In the genomic region with DNA sequence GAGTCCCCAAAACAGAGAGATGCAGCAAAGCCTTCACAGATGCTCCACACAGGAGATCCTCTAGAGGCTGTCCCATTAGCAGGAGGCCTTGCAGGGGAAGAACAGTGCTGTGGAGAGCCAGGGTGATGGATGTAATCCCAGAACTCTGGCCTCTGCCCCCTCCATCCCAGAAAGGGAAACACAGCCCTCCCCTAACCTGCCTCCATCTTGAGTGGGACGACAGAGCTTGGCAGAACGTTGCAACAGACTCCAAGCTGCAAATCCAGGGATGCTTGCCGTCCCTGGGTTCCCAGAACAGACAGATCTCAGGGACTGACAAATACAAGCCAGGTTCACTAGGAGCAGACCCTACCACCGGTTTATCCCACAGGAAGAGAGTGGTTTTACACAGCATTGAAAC, we compare ENCODE assay signal across 10 mouse cellular contexts. TPM values are rescaled to one million over a fixed set of nuclear protein-coding genes. Genes with fewer than 3 reads are reported as not detected.
A peak's percentile ranks its signal among the peaks of the same experiment; 100 is the strongest.
DNase-seq lines count a peak whose midpoint lies in the region; ATAC-seq and TF ChIP-seq lines count a peak whose summit lies in the region.
"Had no signal": no experiment of that assay in that cellular context is flagged by ENCODE, and none has a peak within 500 bp of the region (broad histone marks: within the 10 kb centered on the region; RNA-seq: fewer than 3 reads in every experiment).

No protein-coding gene starts in this region.

- peaks cover 13% of the 10 kb centered on the region for H3K4me1 ChIP-seq in kidney, embryonic 16.5 days (ENCODE audit: insufficient read depth, low read length)
- H3K4me1 ChIP-seq in erythroblast, embryonic 14.5 days (ENCODE audit: control insufficient read depth): peaks cover 68% of the 10 kb centered on the region
- peaks cover 31% of the 10 kb centered on the region for H3K4me1 ChIP-seq in liver, postnatal 0 days (ENCODE audit: insufficient read depth)

- H3K36me3 ChIP-seq in kidney, embryonic 16.5 days (ENCODE audit: insufficient read depth, low read length): no peaks in the 10 kb centered on the region
- no peaks in the 10 kb centered on the region for H3K36me3 ChIP-seq in erythroblast, embryonic 14.5 days (ENCODE audit: control insufficient read depth)
- H3K36me3 ChIP-seq in liver, postnatal 0 days (replicated peaks; ENCODE audit: insufficient read depth, low read length): no peaks in the 10 kb centered on the region

- H3K9ac ChIP-seq in kidney, embryonic 16.5 days (replicated peaks; ENCODE audit: low read length): no peak overlapping the region
- H3K9ac ChIP-seq in liver, postnatal 0 days (replicated peaks): peak overlapping the region; percentile 13; the same call in 1 of the 2 replicates

- WGBS in kidney, embryonic 16.5 days: 33% methylated on average over 4 of the region's 4 CpGs
- 46% methylated on average over 4 of the region's 4 CpGs for WGBS in liver, postnatal 0 days (ENCODE audit: insufficient replicate concordance)

- H3K9me3 ChIP-seq in kidney, embryonic 16.5 days (ENCODE audit: low read length): no peaks in the 10 kb centered on the region
- H3K9me3 ChIP-seq in erythroblast, embryonic 14.5 days (ENCODE audit: control insufficient read depth, low read length): no peaks in the 10 kb centered on the region
- no peaks in the 10 kb centered on the region for H3K9me3 ChIP-seq in liver, postnatal 0 days (ENCODE audit: low read length)

- peak overlapping the region; percentile 51 for H3K4me3 ChIP-seq in gastrocnemius, adult 2 months
- H3K4me3 ChIP-seq in kidney, embryonic 16.5 days (ENCODE audit: low read length): no peak overlapping the region
- H3K4me3 ChIP-seq in erythroblast, embryonic 14.5 days (replicated peaks): peak overlapping the region; percentile 46
- no peak overlapping the region for H3K4me3 ChIP-seq in liver, postnatal 0 days (ENCODE audit: low read depth, low read length)

- no peak for TF ChIP-seq CTCF in gastrocnemius, adult 2 months (IDR thresholded peaks at IDR 0.05)
- no peak for TF ChIP-seq CTCF in liver, postnatal 0 days (IDR thresholded peaks at IDR 0.05; ENCODE audit: low read depth)

- ATAC-seq in kidney, embryonic 16.5 days (ENCODE audit: low FRiP score, low TSS enrichment): no peak
- ATAC-seq in liver, postnatal 0 days: no peak; the same call in 1 of the 2 replicates

- intact Hi-C loops in gastrocnemius, adult 2 months (cut with DNase I): loop anchor here (5.0 to 10.0 kb wide), 3 partner anchors 98 to 201 kb away; partner anchors contain the start of genes Dnajb4 and Fubp1

- H3K4me2 ChIP-seq in kidney, embryonic 16.5 days (replicated peaks; ENCODE audit: low read depth, low read length): no peak overlapping the region
- peak overlapping the region; percentile 62 for H3K4me2 ChIP-seq in liver, postnatal 0 days (ENCODE audit: low read depth, low read length)

- peak overlapping the region; percentile 81 for H3K27ac ChIP-seq in gastrocnemius, adult 2 months
- H3K27ac ChIP-seq in kidney, embryonic 16.5 days (ENCODE audit: low read length): peak overlapping the region; percentile 35; the same call in 1 of the 2 replicates
- H3K27ac ChIP-seq in liver, postnatal 0 days (ENCODE audit: low read depth): peak overlapping the region; percentile 74

- no peak for TF ChIP-seq EP300 in liver, postnatal 0 days (IDR thresholded peaks at IDR 0.05; ENCODE audit: low read depth)

- H3K27me3 ChIP-seq in kidney, embryonic 16.5 days (ENCODE audit: insufficient read depth, low read length): no peaks in the 10 kb centered on the region
- H3K27me3 ChIP-seq in erythroblast, embryonic 14.5 days (ENCODE audit: control insufficient read depth): peaks cover 18% of the 10 kb centered on the region
- H3K27me3 ChIP-seq in liver, postnatal 0 days (ENCODE audit: insufficient read depth, low read length): no peaks in the 10 kb centered on the region

- DNase-seq in gastrocnemius, adult 2 months: peak; percentile 46
- no peak for DNase-seq in gastrocnemius, postnatal 25 days
- DNase-seq in kidney, postnatal 36 days: no peak
- no peak for DNase-seq in liver, postnatal 0 days
- DNase-seq in right cerebral cortex, postnatal 25 days: no peak
- DNase-seq in layer of hippocampus, adult 9-10 months (ENCODE audit: low spot score): no peak
- DNase-seq: cerebellum, adult 18-20 months; thymus, postnatal 14 days had no signal

RNA-seq across cellular contexts. Expression of gene Gipc2, which starts 51.8 kb away (rescaled TPM):
- under 1 TPM; 0.69 to 0.75 TPM for total RNA-seq in gastrocnemius, adult 2 months (2021)
- under 1 TPM; 0.24 to 0.59 TPM for total RNA-seq in gastrocnemius, postnatal 25 days (2021)
- 43.7 and 45.7 TPM in 2 replicates for polyA plus RNA-seq in kidney, embryonic 16.5 days (2015; fragmentation: Nextera tagmentation; extraction: Ambion mirVana)
- not detected in 2 replicates for polyA plus RNA-seq in erythroblast, embryonic 14.5 days (2012)
- 3.5 and 5.0 TPM in 2 replicates for polyA plus RNA-seq in liver, postnatal 0 days (2015; fragmentation: Nextera tagmentation; extraction: Ambion mirVana)

Comparison
In these comparisons a context has a peak if more than half of its experiments do, and no peak if none do; other contexts are left out.
1. H3K4me3 ChIP-seq: peak in gastrocnemius, adult 2 months (single experiment) and erythroblast, embryonic 14.5 days (single experiment); none in kidney, embryonic 16.5 days (single experiment) and liver, postnatal 0 days (single experiment).
2. Peak in every context shown above with its lines, with median percentiles within 50 percentile points of each other: H3K27ac ChIP-seq.